Mouse (Mus musculus) megakaryocyte, adult 5-6 weeks (primary cell): ENCODE data around the gene Ocln. TPM values are rescaled to one million over a fixed set of nuclear protein-coding genes. Genes with fewer than 3 reads are reported as not detected.

Experiments
- ATAC-seq: 2 replicates; pipeline ENCODE4 v1.8.0; 2016; ENCODE audit warnings: mild to moderate bottlenecking, inconsistent platforms; ENCODE audit not compliant: poor library complexity, severe bottlenecking
- total RNA-seq, 2 experiments: library from RNA; stranded (forward) in 1 of 2; stranded (reverse) in 1 of 2; fragments of 153-499, 151-499 nt in 1 of 2; fragments of 221-1000, 200-1000 nt in 1 of 2; gene quantifications; 2 replicates each; pipeline versions ENCODE4 v1.2.3 to v1.2.4; 2015 to 2017

The Ocln gene
- total RNA-seq (2015) (not detected in 2 replicates), total RNA-seq (2017) (not detected in 2 replicates)

- peak; percentile 21; the same call in 1 of the 2 replicates for ATAC-seq
These were observed at the start of gene Ocln for GRCm38 (mm10) chr13:100552369-100553041. Gene Ocln, minus strand, starts transcription at chr13:100552718.

- no peak for ATAC-seq
These were observed 48.5 kb upstream of the Ocln start for GRCm38 (mm10) chr13:100601034-100601433.

DNA sequence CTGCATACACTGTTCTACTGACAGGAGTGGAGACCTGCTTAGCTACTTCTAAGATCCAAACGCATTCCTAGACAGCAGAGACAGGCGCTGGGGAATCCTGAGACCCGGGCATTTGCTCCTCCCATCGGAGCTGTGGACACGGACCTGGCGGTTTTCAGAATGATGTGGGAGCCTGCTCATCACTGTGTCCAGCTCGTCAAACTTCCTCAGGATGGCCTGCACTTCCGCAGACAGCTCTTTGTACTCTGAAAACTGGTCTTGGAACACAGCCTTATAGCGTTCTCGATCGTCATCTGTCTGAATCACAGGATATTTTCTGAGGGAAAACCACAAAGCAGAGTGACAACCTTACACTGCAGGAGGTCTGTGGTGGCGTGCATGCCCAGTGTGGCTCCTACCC, 47.8 kb upstream of the Ocln start:
- ATAC-seq = no peak

GRCm38 (mm10) chr13:100597284-100597683, 44.8 kb upstream of the Ocln start:
- no peak for ATAC-seq

DNA sequence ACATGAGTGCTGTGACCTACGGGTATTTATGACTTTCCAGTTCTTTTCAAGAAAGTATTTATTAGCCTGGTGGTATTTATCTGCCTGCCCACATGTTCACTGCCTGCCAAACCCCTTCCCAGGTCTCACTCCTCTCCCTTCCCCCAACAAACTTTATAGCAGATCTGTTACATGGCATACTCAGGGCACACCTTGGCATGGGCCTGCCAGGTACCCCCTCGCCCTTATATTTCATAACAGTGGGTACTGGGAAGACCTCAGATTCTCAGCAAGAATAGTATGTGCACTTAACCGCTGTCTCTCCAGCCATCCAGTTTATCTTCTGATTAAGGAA, 43.0 kb upstream of the Ocln start:
- no peak for ATAC-seq

GRCm38 (mm10) chr13:100594838-100595551, 42.5 kb upstream of the Ocln start:
- ATAC-seq = no peak

- peak; percentile 98 for ATAC-seq
These were observed 41.7 kb upstream of the Ocln start for GRCm38 (mm10) chr13:100594041-100594792.

- peak; percentile 51; the same call in 1 of the 2 replicates for ATAC-seq
These were observed 36.1 kb upstream of the Ocln start for GRCm38 (mm10) chr13:100588646-100589045.

DNA sequence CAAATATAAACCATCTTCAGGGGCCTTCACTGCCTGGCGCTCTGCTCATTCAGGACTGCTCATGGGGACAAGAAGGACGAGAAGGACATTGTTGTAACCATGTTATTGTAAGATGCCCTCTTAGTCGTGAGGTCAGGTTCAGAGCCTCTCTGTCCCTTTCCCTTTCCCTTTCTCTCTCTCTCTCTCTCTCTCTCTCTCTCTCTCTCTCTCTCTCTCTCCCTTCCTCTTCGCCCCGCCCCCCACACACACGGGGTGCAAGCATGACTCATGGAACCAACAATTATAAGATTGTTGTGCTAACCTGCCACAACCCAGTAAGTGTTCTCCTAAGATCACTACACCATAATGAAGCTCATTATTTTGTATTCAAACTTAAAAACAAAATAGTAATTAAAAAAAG, 29.6 kb upstream of the Ocln start:
- no peak for ATAC-seq

DNA sequence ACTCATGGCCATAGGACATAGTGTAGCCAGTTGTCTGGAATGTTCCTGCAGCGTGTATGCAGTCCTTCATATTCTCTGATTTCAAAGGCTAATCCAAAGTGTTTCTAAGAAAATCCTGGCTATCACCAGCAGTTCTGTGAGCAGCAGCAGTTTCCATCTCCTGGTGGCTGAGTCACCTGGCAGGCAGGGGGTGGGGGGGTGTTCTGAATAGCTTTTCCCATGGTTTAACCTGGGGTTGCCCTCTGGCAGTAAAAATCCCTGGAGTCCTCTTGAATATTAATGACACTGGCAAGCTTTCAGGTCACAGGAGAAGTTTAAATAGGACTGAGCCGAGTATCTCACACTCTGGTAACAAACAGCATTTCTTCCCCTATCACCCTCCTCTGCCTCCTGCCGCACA, 29.2 kb upstream of the Ocln start:
- no peak for ATAC-seq

- no peak for ATAC-seq
These were observed 27.4 kb upstream of the Ocln start for GRCm38 (mm10) chr13:100579951-100580350.

- ATAC-seq = no peak
These were observed 26.7 kb upstream of the Ocln start for GRCm38 (mm10) chr13:100579220-100579619.

DNA sequence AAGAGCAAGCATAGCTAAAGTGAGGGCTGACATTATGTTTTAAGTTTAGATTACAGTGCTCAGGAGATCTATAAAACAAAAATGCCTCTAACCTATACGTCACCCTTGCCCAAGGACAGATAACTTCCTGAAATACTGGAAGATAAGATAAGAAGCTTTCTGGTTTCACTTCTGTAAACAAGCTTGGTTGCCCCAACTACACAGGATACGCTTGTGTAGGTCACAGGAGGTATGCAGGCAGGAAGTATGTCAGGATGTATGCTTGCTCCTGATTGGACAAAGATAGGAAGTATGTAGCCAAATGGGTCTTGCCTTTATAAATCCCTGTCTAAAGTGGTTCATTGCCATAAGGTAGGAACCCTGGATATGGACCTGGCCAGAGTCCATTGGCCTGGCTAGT, 23.4 kb upstream of the Ocln start:
- ATAC-seq = peak; percentile 96

GRCm38 (mm10) chr13:100570713-100571112, 18.2 kb upstream of the Ocln start:
- no peak for ATAC-seq

DNA sequence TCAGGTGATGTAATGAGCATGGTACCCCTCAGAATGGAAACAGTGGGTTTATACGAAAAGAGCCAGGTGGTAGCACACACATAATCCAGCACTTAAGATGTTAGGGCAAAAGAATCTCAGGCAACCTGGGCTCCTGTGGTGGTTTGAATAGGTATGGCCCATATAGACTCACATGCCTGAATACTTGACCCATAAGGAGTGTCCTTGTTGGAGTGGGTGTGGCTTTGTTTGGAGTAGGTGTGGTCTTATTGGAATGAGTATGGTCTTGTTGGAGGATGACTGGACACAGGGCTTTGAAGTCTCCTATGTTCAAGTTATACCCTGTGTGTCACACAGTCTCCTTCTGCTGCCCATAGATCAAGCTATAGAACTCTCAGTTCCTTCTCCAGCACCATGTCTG, 15.8 kb upstream of the Ocln start:
- no peak for ATAC-seq

DNA sequence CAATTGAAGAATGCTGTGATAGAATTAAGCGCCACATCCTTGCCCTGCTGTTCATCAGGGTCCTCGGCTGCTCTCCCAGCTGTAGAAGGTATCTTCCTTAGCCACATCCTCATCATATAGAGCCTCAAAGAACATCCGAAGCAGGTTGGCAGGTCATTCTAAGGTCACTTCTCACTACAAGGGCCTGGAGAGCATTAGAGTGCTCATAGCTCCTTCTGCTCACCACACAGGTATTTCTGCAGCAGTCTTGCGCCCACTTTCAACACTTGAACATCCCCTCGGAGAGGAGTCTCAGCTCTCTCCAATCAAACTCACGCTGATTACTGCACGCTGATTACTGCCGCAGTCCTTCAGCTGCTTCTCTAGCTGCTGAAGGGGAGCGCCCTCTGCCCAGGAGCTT, 6.9 kb upstream of the Ocln start:
- ATAC-seq = no peak

- no peak for ATAC-seq
These were observed 4.5 kb upstream of the Ocln start for GRCm38 (mm10) chr13:100557011-100557410.

- no peak for ATAC-seq
These were observed 522 bp upstream of the Ocln start for GRCm38 (mm10) chr13:100553042-100553437.

DNA sequence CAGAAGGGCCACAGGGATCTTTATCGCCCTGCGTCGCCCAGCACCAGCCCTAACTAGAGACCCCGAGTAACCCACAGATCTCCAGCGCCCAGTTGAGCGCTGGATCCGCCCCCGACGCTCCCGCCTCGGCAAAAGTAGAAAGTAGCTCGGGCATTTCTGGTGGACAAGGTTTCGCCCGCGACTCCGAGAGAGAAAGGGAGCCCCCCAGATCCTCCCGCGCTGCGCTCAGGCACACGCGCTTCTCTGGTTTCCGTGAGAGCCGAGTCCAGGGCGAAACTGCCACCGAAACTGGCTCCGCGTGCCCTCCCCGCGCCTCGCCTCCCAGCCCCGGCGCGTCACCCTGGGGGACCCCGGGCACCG, 529 bp downstream of the Ocln start:
- no peak for ATAC-seq

GRCm38 (mm10) chr13:100551371-100552008, 1.0 kb downstream of the Ocln start:
- peak; percentile 24; the same call in 1 of the 2 replicates for ATAC-seq

GRCm38 (mm10) chr13:100547269-100547668, 5.2 kb downstream of the Ocln start:
- no peak for ATAC-seq
